Mouse (Mus musculus) kidney, embryonic 15.5 days (tissue): ENCODE results near the gene Spata2l. TPM values are rescaled to one million over a fixed set of nuclear protein-coding genes. Genes with fewer than 3 reads are reported as not detected.
A peak's percentile ranks its signal among the peaks of the same experiment; 100 is the strongest.
"Not testable (repeated sequence)": the region's sequence is repeated elsewhere in the genome, so short reads cannot be mapped to it uniquely, and the experiment has no call there.

ENCODE experiments used
- ATAC-seq: fragments of 200-750 bp; cut with Nextera tagmentation; replicated peaks from 2 replicates; pipeline ENCODE4 v1.8.0; 2017; ENCODE audit warnings: moderate TSS enrichment; ENCODE audit not compliant: low FRiP score
- H3K27ac ChIP-seq: fragments of 300-500 bp; sonication (generic); 2 replicates; pipeline ENCODE4 v1.5.1; 2015; ENCODE audit warnings: mild to moderate bottlenecking, inconsistent platforms
- H3K27me3 ChIP-seq: fragments of 300-500 bp; sonication (generic); 2 replicates; pipeline ENCODE4 v1.6.1; 2015; ENCODE audit warnings: inconsistent platforms
- H3K36me3 ChIP-seq: fragments of 300-500 bp; sonication (generic); 2 replicates; pipeline ENCODE4 v1.6.1; 2015; ENCODE audit warnings: inconsistent platforms
- H3K4me1 ChIP-seq: fragments of 300-500 bp; sonication (generic); 2 replicates; pipeline ENCODE4 v1.6.1; 2015; ENCODE audit warnings: inconsistent platforms
- H3K4me2 ChIP-seq: fragments of 300-500 bp; sonication (generic); 2 replicates; pipeline ENCODE4 v1.6.1; 2015; ENCODE audit warnings: moderate library complexity, mild to moderate bottlenecking, inconsistent platforms
- H3K4me3 ChIP-seq: fragments of 300-500 bp; sonication (generic); replicated peaks from 2 replicates; pipeline ENCODE4 v1.5.1; 2015; ENCODE audit warnings: mild to moderate bottlenecking, inconsistent platforms
- H3K9ac ChIP-seq: fragments of 300-500 bp; sonication (generic); 2 replicates; pipeline ENCODE4 v1.6.1; 2015; ENCODE audit warnings: mild to moderate bottlenecking, inconsistent platforms
- H3K9me3 ChIP-seq: fragments of 300-500 bp; sonication (generic); replicated peaks from 2 replicates; pipeline ENCODE4 v1.6.1; 2016; ENCODE audit warnings: inconsistent platforms
- WGBS: fragments of 180-500 bp; shearing (Covaris S2); methylation state at CpG from one replicate; pipeline ENCODE4 v1.1.7; 2015; ENCODE audit warnings: mixed read lengths; 5-methylcytosine and 5-hydroxymethylcytosine counted together
- polyA plus RNA-seq: library from polyadenylated mRNA; unstranded; fragments of >200 nt; fragmentation: Nextera tagmentation; extraction: Ambion mirVana; gene quantifications from 2 replicates; pipeline ENCODE4 v1.2.1, GENCODE M21; 2015

The Spata2l gene
- polyA plus RNA-seq, 1 experiment from 2014 or later: 5.7 TPM

DNA sequence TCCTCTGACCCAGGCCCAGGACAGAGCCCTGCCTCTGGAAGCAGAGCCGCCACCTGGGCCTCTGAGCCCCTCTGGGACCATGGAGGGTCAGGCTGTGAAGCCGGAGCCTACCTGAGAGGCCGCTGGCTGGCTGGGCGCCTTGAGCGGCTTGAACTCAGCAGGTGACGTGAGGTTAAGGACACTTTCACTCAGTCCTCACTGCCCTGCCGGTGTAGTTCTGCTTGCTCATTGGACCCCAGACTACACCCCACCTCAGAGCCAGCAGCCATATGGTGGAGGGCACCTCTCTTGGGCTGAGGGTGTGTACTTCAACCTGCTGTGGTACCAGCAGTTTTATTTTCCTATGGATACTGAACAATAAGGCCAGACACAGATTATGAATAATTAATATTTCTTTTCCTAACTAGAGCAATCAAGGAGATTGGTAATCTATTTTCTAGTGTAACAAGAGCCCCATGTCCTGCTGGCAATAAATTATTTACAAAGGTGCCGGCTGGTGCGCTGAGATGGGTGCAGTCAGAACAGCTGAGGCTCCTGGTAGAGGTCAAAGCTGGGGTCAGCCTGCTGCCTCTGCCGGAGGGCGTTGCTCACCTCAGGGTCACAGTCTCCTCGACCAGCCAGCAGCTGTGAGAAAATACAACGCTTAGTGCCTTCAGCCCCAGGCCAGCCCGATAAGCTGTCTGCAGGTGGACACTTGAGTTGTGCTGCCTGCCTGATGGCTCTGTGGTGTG, 32.1 kb upstream of the Spata2l start:
- no peak overlapping the region for H3K4me3 ChIP-seq
- H3K36me3 ChIP-seq: peaks cover 95% of the 10 kb centered on the region
- peaks cover 4% of the 10 kb centered on the region for H3K4me1 ChIP-seq
- no peak overlapping the region for H3K4me2 ChIP-seq
- H3K27ac ChIP-seq: peak overlapping the region; percentile 66
- 56% methylated on average over 14 of the region's 14 CpGs for WGBS
- ATAC-seq: peak; percentile 66
- H3K9ac ChIP-seq: no peak overlapping the region
- H3K9me3 ChIP-seq: no peaks in the 10 kb centered on the region
- H3K27me3 ChIP-seq: no peaks in the 10 kb centered on the region

DNA sequence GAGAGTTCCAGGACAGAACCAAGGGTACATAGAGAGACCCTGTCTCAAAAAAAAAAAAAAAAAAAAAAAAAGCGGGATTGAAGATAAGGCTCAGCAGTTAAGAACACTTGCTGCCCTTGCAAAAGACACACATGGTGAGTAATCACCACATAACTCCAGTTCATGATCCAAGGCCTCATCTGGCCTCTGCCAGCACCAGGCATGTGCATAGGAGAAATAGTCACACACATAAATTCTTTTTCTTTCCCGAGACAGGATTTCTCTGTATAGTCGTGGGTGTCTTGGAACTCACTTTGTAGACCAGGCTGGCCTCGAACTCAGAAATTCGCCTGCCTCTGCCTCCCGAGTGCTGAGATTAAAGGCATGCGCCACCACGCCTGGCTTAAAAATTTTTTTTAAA, 21.6 kb upstream of the Spata2l start:
- H3K27me3 ChIP-seq, H3K27ac ChIP-seq, H3K9ac ChIP-seq, ATAC-seq, H3K9me3 ChIP-seq, H3K4me3 ChIP-seq, H3K4me2 ChIP-seq: not testable (repeated sequence)
- peaks cover 25% of the 10 kb centered on the region for H3K4me1 ChIP-seq
- WGBS: 91% methylated on average over 8 of the region's 8 CpGs
- peaks cover 62% of the 10 kb centered on the region for H3K36me3 ChIP-seq

DNA sequence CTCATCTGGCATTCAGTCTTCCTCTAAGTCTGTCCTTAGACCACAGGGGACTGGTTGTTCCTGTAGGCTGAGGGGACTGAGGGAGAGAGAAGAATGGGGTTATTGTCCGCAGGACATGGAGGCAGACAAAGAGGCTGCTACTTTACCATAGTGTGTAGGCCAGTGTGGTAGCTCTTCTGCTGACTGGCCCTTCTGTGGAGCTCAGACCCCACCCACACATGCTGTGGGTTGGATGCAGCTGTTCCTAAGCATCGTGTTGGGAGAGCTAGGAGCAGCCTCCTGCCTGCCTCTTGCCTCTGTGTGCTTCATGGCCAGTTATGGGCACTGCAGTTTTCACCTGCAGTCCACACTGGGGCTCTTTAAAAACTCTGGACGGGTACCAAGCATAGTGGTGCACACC, 21.1 kb upstream of the Spata2l start:
- Histone ChIP-seq H3K9me3 (no peaks in the 10 kb centered on the region), H3K4me3 (no peak overlapping the region), H3K4me2 (no peak overlapping the region), H3K36me3 (peaks cover 60% of the 10 kb centered on the region), H3K9ac (no peak overlapping the region), H3K27me3 (no peaks in the 10 kb centered on the region), H3K27ac (no peak overlapping the region), H3K4me1 (peaks cover 27% of the 10 kb centered on the region)
- ATAC-seq: no peak
- WGBS: 87% methylated on average over 3 of the region's 3 CpGs

DNA sequence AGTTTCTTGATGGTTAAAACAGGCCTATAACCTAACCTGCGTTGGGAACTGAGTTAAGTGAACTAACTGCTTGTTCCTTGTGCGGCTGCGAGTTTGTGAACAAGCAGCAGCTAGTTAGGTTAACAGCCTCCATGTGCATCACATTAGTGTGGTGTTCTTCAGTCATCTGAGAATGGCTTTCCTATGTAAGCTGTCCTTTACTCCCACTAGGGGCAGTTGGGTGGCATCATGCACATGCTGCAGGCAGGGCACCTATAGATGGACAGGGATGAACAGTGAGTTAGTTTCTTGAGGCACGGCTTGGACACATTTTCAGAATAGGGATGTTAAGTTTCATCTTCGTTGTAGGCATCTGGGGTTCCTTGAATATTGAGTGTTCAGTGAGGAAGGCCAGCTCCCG, 19.1 kb upstream of the Spata2l start:
- H3K9ac ChIP-seq: peak overlapping the region; percentile 100
- no peak for ATAC-seq
- H3K27ac ChIP-seq: no peak overlapping the region
- H3K27me3 ChIP-seq: no peaks in the 10 kb centered on the region
- peaks cover 63% of the 10 kb centered on the region for H3K36me3 ChIP-seq
- 65% methylated on average over 6 of the region's 6 CpGs for WGBS
- peaks cover 27% of the 10 kb centered on the region for H3K4me1 ChIP-seq
- no peaks in the 10 kb centered on the region for H3K9me3 ChIP-seq
- peak overlapping the region; percentile 98 for H3K4me3 ChIP-seq
- peak overlapping the region; percentile 91 for H3K4me2 ChIP-seq

DNA sequence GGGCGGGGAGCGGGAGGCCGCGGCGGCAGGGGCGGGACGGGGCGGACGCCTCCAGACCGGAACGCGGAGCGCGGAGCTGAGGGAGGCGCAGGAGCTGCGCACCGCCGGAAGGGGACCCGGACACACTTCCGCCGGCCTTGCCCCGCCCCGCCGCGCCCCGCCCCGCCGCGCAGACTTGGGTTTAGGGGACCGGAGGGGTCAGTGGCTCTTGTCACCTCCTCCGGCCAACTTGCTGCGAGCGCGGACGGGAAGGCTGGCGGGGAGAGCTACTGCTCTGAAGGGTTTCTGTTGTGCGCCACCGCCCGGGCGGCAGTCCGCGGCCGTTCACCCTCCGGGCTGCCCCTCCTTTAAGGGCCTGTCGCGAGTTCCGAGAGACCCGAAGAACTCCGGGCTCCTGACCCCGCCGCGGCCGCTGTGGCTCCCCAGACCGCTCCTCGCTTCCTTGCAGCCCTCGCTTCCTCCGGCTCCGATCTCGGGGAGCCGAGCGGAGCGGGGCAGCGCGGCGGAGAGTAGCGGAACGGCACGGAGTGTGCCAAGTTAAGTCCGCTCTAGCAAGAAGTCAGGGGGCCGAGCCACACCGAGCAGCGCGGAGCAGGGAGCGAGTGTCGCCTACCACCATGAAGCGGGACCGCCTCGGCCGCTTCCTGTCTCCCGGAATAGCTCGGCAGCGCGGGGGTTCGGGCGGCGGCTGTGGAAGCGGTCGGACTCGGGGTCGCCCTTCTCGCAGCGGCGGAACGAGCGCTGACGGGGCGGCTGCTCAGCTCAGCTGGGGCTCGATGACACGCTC, 18.3 kb upstream of the Spata2l start, which contains the start of the genes Zfp276 and Vps9d1:
TSS of gene Zfp276 (plus strand) at position 97 of the 787 bp plus-strand sequence.
TSS of gene Vps9d1 (minus strand) at position 250 of the 787 bp plus-strand sequence.
- H3K4me3 ChIP-seq: peak within 1 kb of the TSS; percentile 98
- under 1% methylated on average over 98 of the region's 99 CpGs for WGBS
- H3K4me2 ChIP-seq: peak within 1 kb of the TSS; percentile 91
- H3K36me3 ChIP-seq: peaks cover 63% of the 10 kb centered on the region
- H3K9ac ChIP-seq: peak within 1 kb of the TSS; percentile 100
- H3K9me3 ChIP-seq: no peaks in the 10 kb centered on the region
- no peaks in the 10 kb centered on the region for H3K27me3 ChIP-seq
- peak; percentile 96 for ATAC-seq
- H3K27ac ChIP-seq: peak within 1 kb of the TSS; percentile 90
- peaks cover 27% of the 10 kb centered on the region for H3K4me1 ChIP-seq

DNA sequence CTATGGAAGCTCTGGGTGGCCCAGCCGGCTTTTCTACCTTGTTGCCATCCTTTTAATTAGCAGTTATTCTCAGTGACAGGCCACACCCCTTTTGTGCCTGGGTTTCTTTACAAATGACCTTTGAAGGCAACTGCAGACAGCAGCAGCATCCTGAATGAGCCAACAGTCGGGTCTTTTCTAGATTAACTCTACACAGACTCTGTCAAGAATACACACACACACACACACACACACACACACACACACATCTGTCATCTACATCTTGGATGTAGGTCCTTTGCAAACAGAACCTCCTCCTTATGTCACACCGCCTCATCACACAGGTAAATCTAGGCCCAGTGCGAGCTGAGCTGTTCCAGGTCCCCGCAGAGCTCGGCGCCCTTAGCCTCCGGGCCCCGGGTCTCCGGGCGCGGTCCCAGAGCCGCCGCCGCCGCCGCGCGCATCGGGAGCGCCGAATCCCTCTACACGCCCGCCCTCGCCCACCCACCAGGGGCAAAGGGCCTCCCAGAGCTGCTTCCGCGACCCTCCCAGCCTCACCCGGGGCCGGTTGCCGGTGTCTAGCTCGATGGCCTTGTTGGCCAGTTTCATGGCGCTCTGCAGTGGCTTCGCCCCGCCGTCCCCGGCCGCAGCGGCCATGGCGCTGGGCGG, 17.5 kb upstream of the Spata2l start:
- H3K9ac ChIP-seq: peak overlapping the region; percentile 100
- peaks cover 27% of the 10 kb centered on the region for H3K4me1 ChIP-seq
- H3K36me3 ChIP-seq: peaks cover 63% of the 10 kb centered on the region
- peak overlapping the region; percentile 90 for H3K27ac ChIP-seq
- peak overlapping the region; percentile 98 for H3K4me3 ChIP-seq
- H3K4me2 ChIP-seq: peak overlapping the region; percentile 91
- ATAC-seq: no peak; the same call in 1 of the 2 replicates
- WGBS: under 1% methylated on average over 39 of the region's 40 CpGs
- no peaks in the 10 kb centered on the region for H3K9me3 ChIP-seq
- H3K27me3 ChIP-seq: no peaks in the 10 kb centered on the region

DNA sequence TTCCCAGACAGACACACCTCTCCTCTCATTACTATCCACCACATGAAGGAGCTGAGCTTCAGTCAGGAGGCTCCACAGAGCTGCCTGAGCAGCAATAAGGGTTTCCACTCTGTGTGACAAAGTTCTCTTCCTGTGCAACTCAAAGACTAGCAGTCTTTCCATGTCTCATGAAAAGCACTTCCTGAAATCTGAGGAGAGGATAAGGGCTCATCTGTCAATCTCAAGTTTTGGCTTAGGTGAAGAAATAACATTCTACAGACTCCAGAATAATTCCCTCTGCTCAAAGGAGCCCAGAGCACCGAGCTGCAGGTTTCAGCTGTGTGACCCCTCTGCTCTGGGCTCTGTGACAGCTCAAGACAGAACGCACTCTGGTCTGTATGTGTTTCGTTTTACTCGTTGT, 16.9 kb upstream of the Spata2l start:
- 39% methylated on average over 4 of the region's 4 CpGs for WGBS
- H3K9me3 ChIP-seq: no peaks in the 10 kb centered on the region
- ATAC-seq: no peak
- H3K27ac ChIP-seq: no peak overlapping the region
- peak overlapping the region; percentile 100 for H3K9ac ChIP-seq
- H3K4me3 ChIP-seq: peak overlapping the region; percentile 98
- peak overlapping the region; percentile 91 for H3K4me2 ChIP-seq
- peaks cover 27% of the 10 kb centered on the region for H3K4me1 ChIP-seq
- H3K27me3 ChIP-seq: no peaks in the 10 kb centered on the region
- H3K36me3 ChIP-seq: peaks cover 63% of the 10 kb centered on the region

DNA sequence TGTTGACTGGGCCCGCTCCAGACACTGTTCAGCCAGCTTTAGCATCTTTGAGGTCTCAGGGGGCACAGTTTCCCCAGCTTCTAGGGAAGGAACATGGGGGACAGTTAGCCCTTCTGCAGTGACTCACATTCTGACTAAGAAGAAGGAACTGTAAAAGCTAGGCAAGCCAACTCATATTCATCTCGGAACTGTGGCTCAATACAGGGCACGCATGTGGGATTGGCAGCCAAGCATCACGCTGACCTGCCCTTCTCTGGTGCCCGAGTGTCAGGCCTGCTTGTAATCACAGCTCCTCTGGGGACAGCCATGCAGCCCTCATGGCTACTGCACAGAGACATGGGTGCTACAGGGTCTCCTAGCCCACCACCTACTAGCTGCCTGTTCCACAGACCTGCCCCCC, 14.9 kb upstream of the Spata2l start:
- no peak for ATAC-seq
- 94% methylated on average over 5 of the region's 5 CpGs for WGBS
- Histone ChIP-seq H3K36me3 (peaks cover 63% of the 10 kb centered on the region), H3K27ac (no peak overlapping the region), H3K27me3 (no peaks in the 10 kb centered on the region), H3K4me2 (no peak overlapping the region), H3K9me3 (no peaks in the 10 kb centered on the region), H3K4me1 (peaks cover 23% of the 10 kb centered on the region), H3K4me3 (no peak overlapping the region), H3K9ac (no peak overlapping the region)

DNA sequence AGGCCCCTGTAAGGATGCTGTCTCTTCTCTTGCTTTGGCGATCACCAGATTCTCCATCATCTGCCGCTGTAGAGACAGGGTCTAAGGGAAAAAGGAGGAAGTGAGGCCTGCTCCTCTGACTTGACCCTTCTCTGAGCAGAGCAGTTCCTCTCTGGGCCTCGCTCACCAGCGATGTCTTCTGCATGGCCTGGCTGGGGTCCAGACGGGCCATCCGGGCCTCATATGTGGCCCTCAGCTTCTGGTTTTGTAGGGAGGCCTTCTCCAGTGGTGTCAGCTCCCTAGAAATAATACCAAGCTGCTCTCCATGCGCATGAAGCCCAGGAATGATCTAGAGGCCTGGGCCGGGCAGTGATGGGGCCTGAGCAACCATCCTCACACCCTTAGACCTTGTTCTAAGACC, 12.6 kb upstream of the Spata2l start:
- peaks cover 84% of the 10 kb centered on the region for H3K36me3 ChIP-seq
- WGBS: 92% methylated on average over 8 of the region's 8 CpGs
- ATAC-seq: no peak

DNA sequence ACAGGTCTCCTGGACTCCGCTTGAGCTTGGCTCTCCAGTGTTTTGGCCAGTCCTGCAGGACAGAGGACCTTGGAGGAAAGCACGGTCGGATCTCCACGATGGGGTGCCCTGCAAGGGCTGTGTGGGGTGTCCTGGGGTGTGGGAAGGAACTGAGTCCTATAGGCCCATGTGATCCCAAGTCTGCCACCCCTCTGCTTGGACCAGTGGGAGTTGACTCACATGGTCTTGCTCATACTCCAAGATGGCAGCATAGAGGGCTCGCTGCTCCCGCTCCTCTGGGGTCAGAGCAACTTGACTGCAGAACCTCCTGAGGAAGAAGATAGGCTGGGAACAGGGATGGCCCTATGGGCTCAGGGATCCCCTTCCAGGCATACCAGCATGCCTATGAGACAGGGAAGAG, 11.7 kb upstream of the Spata2l start:
- H3K27ac ChIP-seq: no peak overlapping the region
- no peak overlapping the region for H3K4me3 ChIP-seq
- H3K27me3 ChIP-seq: no peaks in the 10 kb centered on the region
- WGBS: 92% methylated on average over 6 of the region's 6 CpGs
- H3K36me3 ChIP-seq: peaks cover 91% of the 10 kb centered on the region
- no peaks in the 10 kb centered on the region for H3K9me3 ChIP-seq
- ATAC-seq: no peak
- no peak overlapping the region for H3K9ac ChIP-seq
- no peak overlapping the region for H3K4me2 ChIP-seq
- H3K4me1 ChIP-seq: peaks cover 3% of the 10 kb centered on the region

More for the DNA sequence above, 12.6 kb upstream of the Spata2l start:
- peaks cover 11% of the 10 kb centered on the region for H3K4me1 ChIP-seq
- H3K27ac ChIP-seq: no peak overlapping the region
- H3K9ac ChIP-seq: no peak overlapping the region
- no peaks in the 10 kb centered on the region for H3K9me3 ChIP-seq
- H3K4me3 ChIP-seq: no peak overlapping the region
- H3K27me3 ChIP-seq: no peaks in the 10 kb centered on the region
- no peak overlapping the region for H3K4me2 ChIP-seq

DNA sequence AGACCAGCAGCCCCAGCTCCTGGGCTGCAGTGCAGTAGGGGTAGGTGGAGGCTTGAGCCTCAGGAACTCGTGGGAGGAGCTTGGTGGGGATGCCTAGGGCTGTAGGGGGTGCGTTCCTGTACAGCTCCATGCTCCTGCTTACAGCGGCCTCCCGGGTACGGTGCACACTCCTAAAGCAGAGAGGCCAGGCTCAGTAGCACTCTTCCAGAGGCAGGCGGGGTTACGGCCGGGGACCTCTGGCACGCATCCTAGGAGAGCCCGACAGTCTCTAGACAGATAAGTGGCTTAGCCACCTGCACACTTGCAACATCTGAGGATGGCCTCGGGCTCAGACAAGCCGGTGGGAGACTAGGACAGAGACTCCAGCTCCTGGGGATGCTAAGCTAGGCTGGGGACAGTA, 9.5 kb upstream of the Spata2l start:
- Histone ChIP-seq H3K4me2 (no peak overlapping the region), H3K4me1 (no peaks in the 10 kb centered on the region), H3K9me3 (no peaks in the 10 kb centered on the region), H3K36me3 (peaks cover 86% of the 10 kb centered on the region), H3K27ac (no peak overlapping the region), H3K9ac (no peak overlapping the region), H3K4me3 (no peak overlapping the region), H3K27me3 (no peaks in the 10 kb centered on the region)
- WGBS: 90% methylated on average over 12 of the region's 12 CpGs
- ATAC-seq: no peak

DNA sequence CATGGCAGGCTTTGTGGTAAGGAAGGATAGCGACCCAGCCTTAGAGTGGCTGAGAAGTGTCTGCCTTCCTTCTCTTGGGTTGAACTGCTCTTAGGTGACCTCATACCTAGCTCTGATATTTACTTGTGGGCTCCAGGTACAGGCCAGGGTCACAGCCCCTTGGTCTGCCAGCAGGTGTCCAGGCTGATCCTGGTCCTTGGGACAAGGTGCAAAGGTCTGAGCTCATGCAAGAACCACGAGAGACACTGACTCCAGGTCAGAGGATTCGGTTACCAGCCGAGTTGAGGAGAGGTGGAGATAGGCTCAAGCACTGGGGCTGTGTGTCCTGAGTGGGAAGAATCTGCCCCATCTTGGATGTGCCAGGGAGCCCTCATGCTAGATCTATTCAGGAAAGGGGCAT, 8.3 kb upstream of the Spata2l start:
- no peak overlapping the region for H3K27ac ChIP-seq
- peaks cover 74% of the 10 kb centered on the region for H3K36me3 ChIP-seq
- H3K4me2 ChIP-seq: no peak overlapping the region
- WGBS: 91% methylated on average over 4 of the region's 4 CpGs
- ATAC-seq: no peak
- no peaks in the 10 kb centered on the region for H3K4me1 ChIP-seq
- no peak overlapping the region for H3K4me3 ChIP-seq
- H3K9me3 ChIP-seq: no peaks in the 10 kb centered on the region
- no peaks in the 10 kb centered on the region for H3K27me3 ChIP-seq
- H3K9ac ChIP-seq: no peak overlapping the region
